Mouse (Mus musculus) liver, embryonic 15.5 days (tissue): ENCODE results near the gene Zfp786. TPM values are rescaled to one million over a fixed set of nuclear protein-coding genes. Genes with fewer than 3 reads are reported as not detected.

Experiments used
- ATAC-seq: fragments of 200-750 bp; cut with Nextera tagmentation; 2 replicates; pipeline ENCODE4 v1.8.0; 2017; ENCODE audit warnings: moderate number of reproducible peaks, mild to moderate bottlenecking, moderate library complexity; ENCODE audit not compliant: insufficient read depth
- H3K27ac ChIP-seq: fragments of 300-500 bp; sonication (generic); replicated peaks from 2 replicates; pipeline ENCODE4 v1.5.1; 2015; ENCODE audit warnings: mild to moderate bottlenecking, inconsistent platforms
- H3K27me3 ChIP-seq: fragments of 300-500 bp; sonication (generic); 2 replicates; pipeline ENCODE4 v1.6.1; 2015; ENCODE audit warnings: mild to moderate bottlenecking, inconsistent platforms
- H3K36me3 ChIP-seq: fragments of 300-500 bp; sonication (generic); replicated peaks from 2 replicates; pipeline ENCODE4 v1.6.1; 2015; ENCODE audit warnings: moderate library complexity, mild to moderate bottlenecking, inconsistent platforms
- H3K4me1 ChIP-seq: fragments of 300-500 bp; sonication (generic); replicated peaks from 2 replicates; pipeline ENCODE4 v1.6.1; 2015; ENCODE audit warnings: inconsistent platforms
- H3K4me2 ChIP-seq: fragments of 300-500 bp; sonication (generic); 2 replicates; pipeline ENCODE4 v1.6.1; 2015; ENCODE audit warnings: moderate library complexity, mild to moderate bottlenecking, inconsistent platforms
- H3K4me3 ChIP-seq: fragments of 300-500 bp; sonication (generic); replicated peaks from 2 replicates; pipeline ENCODE4 v1.5.1; 2015; ENCODE audit warnings: mild to moderate bottlenecking, inconsistent platforms
- H3K9ac ChIP-seq: fragments of 300-500 bp; sonication (generic); 2 replicates; pipeline ENCODE4 v1.6.1; 2015; ENCODE audit warnings: moderate library complexity, mild to moderate bottlenecking, inconsistent platforms
- H3K9me3 ChIP-seq: fragments of 300-500 bp; sonication (generic); replicated peaks from 2 replicates; pipeline ENCODE4 v1.6.1; 2016; ENCODE audit warnings: inconsistent platforms
- WGBS: fragments of 180-500 bp; shearing (Covaris S2); methylation state at CpG from one replicate; pipeline ENCODE4 v1.1.7; 2015; ENCODE audit warnings: mixed read lengths; ENCODE audit not compliant: insufficient replicate concordance; 5-methylcytosine and 5-hydroxymethylcytosine counted together
- polyA plus RNA-seq: library from polyadenylated mRNA; unstranded; fragments of >200 nt; fragmentation: Nextera tagmentation; extraction: Ambion mirVana; gene quantifications from 2 replicates; pipeline ENCODE4 v1.2.1, GENCODE M21; 2015

Gene Zfp786
- polyA plus RNA-seq, 1 experiment from 2014 or later, result 0.39 TPM

DNA sequence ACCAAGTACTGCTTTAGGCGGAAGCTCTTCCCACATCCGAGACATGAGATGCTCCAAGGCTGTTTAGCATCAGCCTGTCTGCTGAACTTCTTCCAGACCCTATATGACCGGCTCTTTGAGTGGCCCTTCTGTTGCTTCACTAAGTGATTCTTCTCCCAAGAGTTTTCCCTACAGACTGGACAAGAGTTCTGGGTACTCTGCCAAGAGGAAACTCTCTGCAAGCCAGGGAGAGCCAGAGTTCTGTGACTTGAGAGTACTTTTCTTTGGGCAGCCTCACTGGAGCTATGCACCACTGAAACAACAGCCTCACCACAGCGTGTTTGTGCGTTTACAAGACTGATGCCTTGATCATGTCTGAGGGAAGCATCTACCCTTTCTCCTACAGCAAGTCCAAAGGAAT lies 9.4 kb downstream of the Zfp786 start:
- no peaks in the 10 kb centered on the region for H3K9me3 ChIP-seq
- no peaks in the 10 kb centered on the region for H3K36me3 ChIP-seq
- 79% methylated on average over 5 of the region's 5 CpGs for WGBS
- no peak overlapping the region for H3K4me2 ChIP-seq
- H3K4me1 ChIP-seq, result no peaks in the 10 kb centered on the region
- no peak overlapping the region for H3K4me3 ChIP-seq
- ATAC-seq, result no peak
- H3K27me3 ChIP-seq, result no peaks in the 10 kb centered on the region
- no peak overlapping the region for H3K9ac ChIP-seq
- no peak overlapping the region for H3K27ac ChIP-seq

DNA sequence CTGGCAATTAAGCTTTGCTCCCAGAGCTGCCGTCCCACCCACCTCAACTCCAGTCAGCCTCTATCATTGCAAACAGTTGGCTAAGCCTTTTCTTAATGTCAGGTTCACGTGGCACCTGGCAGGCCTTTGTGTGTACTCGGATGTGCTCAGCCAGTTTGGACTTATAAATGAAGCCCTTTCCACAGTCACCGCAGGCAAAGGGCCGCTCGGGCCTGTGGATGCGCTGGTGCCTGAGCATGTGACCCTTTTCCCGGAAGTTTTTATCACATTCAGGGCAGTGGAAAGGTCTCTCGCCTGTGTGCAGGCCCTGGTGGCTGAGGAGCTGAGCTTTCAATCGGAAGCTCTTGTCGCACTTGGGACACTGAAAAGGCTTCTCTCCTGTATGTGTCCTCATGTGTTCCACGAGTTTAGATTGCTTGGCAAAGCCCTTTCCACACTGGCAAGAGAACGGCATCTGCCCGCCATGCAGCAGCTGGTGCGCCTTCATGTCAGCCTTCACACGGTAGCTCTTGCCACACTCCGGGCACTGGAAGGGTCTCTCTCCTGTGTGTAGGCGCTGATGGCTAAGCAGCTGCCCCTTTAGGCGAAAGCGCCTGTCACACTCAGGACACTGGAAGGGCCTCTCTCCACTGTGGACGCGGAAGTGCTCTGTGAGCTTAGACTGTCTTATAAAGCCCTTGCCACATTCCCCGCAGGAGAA lies 10.9 kb downstream of the Zfp786 start:
- Histone ChIP-seq H3K9me3 (no peaks in the 10 kb centered on the region), H3K27ac (no peak overlapping the region), H3K4me1 (no peaks in the 10 kb centered on the region), H3K4me3 (no peak overlapping the region), H3K27me3 (no peaks in the 10 kb centered on the region), H3K9ac (no peak overlapping the region), H3K36me3 (no peaks in the 10 kb centered on the region), H3K4me2 (no peak overlapping the region)
- 85% methylated on average over 23 of the region's 23 CpGs for WGBS
- ATAC-seq, result no peak

DNA sequence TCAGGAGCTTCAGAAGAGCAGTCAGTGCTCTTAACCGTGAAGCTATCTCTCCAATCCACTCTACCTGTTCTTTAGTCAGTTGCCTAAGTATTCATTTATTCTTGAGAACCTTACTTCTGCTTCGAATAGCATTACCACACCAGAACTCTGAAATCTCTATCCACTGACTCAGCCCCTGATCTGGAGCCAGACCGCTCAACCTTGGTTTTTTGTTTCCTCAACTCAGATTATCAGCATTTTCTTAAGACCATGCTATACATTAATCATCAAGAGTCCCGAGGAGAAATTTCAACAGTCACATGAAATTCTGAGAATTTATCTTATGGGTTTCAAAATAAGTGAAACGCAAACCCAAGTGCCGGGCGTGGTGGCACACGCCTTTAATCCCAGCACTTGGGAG lies 11.9 kb downstream of the Zfp786 start:
- H3K36me3 ChIP-seq, result no peaks in the 10 kb centered on the region
- 62% methylated on average over 8 of the region's 8 CpGs for WGBS
- no peaks in the 10 kb centered on the region for H3K27me3 ChIP-seq
- H3K9me3 ChIP-seq, result no peaks in the 10 kb centered on the region
- H3K4me3 ChIP-seq, result no peak overlapping the region
- H3K9ac ChIP-seq, result no peak overlapping the region
- no peak for ATAC-seq
- no peak overlapping the region for H3K27ac ChIP-seq
- no peak overlapping the region for H3K4me2 ChIP-seq
- H3K4me1 ChIP-seq, result peaks cover 7% of the 10 kb centered on the region; the same call in 1 of the 2 replicates

DNA sequence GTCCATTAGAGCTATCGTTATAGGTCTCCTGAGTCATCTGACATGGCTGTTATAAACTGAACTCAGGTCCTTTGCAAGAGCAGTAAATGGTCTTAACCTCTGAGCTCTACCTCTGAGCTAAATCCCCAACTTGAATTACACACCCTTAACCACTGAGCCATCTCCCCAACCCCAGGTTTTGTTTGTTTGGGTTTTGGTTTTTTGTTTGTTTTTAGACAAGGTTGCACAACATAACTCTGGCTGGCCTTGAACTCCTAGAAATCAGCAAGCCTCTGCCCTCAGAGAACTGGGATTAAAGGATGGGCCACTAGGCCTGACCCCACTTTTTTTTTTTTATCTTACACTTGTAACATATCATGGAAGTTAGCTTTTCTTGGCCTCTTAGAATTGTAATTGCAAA lies 14.5 kb downstream of the Zfp786 start:
- H3K36me3 ChIP-seq, result no peaks in the 10 kb centered on the region
- H3K4me3 ChIP-seq, result no peak overlapping the region
- no peak overlapping the region for H3K4me2 ChIP-seq
- no peak for ATAC-seq
- H3K9ac ChIP-seq, result no peak overlapping the region
- no peaks in the 10 kb centered on the region for H3K27me3 ChIP-seq
- 66% methylated on average over 1 of the region's 1 CpGs for WGBS
- H3K4me1 ChIP-seq, result peaks cover 26% of the 10 kb centered on the region
- H3K27ac ChIP-seq, result no peak overlapping the region
- no peaks in the 10 kb centered on the region for H3K9me3 ChIP-seq

DNA sequence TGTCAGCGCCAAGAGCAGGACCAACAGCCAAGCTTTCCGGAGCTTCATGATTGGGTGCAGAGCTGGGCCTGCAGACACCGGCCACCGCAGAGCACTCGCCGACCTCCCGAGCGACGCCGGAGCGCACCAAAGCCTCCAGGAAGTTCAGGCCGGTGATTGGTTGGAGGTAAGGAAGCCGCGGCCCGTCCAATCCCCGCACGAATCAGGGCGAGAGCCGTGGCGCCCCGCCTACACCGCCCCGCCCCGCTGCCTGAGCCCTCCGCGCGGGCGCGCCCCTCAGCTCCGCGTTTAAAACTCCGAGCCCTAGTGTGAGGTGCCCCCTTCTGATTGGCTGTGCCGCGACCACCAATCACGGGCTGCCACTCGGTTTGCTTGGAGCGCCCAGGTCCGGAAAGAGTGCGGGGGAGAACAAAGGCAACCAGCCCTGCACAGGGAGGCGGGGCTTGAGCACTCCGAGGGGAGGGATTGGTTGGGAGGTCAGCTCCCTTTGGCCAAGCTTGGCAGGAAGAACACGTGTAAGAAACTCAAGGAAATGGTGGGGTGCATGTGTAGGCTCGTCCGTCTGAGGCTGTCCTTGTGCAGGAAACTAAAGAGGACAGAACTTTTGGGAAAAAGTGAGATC lies 17.3 kb downstream of the Zfp786 start, which contains the start of gene Pdia4:
TSS of gene Pdia4 (minus strand) at position 174 of the 622 bp plus-strand sequence.
- H3K4me1 ChIP-seq, result peaks cover 42% of the 10 kb centered on the region
- H3K4me2 ChIP-seq, result peak within 1 kb of the TSS; percentile 92
- no peaks in the 10 kb centered on the region for H3K9me3 ChIP-seq
- no peaks in the 10 kb centered on the region for H3K27me3 ChIP-seq
- peak within 1 kb of the TSS; percentile 70 for H3K9ac ChIP-seq
- ATAC-seq, result peak; percentile 96
- no peaks in the 10 kb centered on the region for H3K36me3 ChIP-seq
- peak within 1 kb of the TSS; percentile 89 for H3K27ac ChIP-seq
- WGBS, result under 1% methylated on average over 44 of the region's 44 CpGs
- peak within 1 kb of the TSS; percentile 76 for H3K4me3 ChIP-seq

DNA sequence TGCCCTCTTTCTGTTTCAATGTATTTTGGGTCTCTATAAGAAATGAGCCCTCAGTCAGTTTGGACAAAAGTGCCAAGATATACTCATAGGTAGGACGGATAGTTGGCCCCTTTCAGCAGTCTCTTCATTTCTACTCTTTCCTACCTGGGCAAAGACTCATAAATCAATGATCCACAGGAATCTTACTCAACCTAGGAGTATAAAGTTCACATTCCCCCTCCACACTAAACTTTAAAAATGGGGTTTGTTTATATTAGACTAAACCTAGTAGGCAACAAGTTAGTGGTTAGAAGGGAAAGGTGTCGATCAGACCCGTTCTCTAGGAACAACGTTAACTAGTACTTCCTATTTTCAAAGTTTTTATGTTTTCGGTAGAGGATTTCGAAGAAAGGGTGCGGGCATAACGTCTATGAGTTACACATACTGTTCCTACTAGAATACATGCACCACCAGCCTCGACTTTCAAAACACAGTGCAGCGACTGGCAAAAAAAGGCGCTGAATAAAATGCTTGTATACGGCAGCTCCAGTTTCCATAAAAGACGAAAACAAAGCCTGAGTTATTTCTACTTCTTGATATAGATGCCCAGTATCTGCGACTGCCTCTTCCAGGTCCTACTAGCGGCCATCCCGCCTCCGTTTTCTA lies 18.3 kb downstream of the Zfp786 start:
- ATAC-seq, result no peak
- Histone ChIP-seq H3K4me2 (peak overlapping the region; percentile 92), H3K27ac (peak overlapping the region; percentile 89), H3K9ac (peak overlapping the region; percentile 70), H3K4me3 (peak overlapping the region; percentile 76), H3K36me3 (0 out of 2 replicates have a peak, but pooled peaks cover 4% of the 10 kb centered on the region), H3K9me3 (no peaks in the 10 kb centered on the region), H3K27me3 (no peaks in the 10 kb centered on the region), H3K4me1 (peaks cover 45% of the 10 kb centered on the region)
- WGBS, result under 1% methylated on average over 17 of the region's 17 CpGs

DNA sequence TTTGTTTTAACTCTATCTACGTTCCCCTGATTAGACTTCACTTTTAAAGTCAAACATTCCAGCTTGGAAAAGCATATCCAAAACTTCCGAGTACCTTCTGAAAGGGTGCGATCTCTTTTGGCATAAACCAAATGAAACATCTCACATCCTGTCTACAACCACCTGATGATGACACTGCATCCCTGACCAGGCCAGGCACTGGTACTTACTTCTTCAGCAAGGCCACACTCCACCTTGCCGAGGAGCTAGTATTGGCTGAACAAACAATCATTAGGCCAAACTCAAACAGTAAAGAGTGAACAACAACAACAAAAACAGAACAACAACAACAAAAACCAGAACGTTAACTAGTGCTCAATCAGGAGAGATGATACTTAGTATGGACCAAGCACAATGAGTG lies 19.3 kb downstream of the Zfp786 start:
- Histone ChIP-seq H3K4me2 (peak overlapping the region; percentile 92), H3K27me3 (no peaks in the 10 kb centered on the region), H3K9ac (peak overlapping the region; percentile 70; the same call in 1 of the 2 replicates), H3K4me3 (peak overlapping the region; percentile 76), H3K27ac (no peak overlapping the region; the same call in 1 of the 2 replicates), H3K36me3 (peaks cover 10% of the 10 kb centered on the region), H3K9me3 (no peaks in the 10 kb centered on the region), H3K4me1 (peaks cover 45% of the 10 kb centered on the region)
- WGBS, result 60% methylated on average over 5 of the region's 5 CpGs
- ATAC-seq, result no peak

DNA sequence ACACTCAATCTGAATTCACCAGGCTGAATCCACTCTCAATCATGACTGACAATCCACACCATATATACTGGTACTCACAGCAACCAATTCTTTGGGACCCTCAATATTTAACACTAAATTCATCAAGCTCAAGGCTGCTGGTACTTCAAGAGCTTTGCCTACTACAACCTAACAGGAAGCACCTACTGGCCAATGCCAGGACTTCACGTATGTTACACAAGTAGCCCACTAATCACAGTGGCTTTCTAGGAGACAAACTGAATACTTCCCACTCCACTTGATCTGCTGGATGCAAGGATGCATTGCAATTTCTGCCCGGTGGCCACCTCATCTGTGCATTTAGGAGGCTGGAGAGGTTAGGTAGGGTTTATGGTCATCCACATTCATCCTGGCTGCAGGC lies 20.5 kb downstream of the Zfp786 start:
- Histone ChIP-seq H3K4me1 (peaks cover 45% of the 10 kb centered on the region), H3K9me3 (no peaks in the 10 kb centered on the region), H3K4me2 (peak overlapping the region; percentile 8; the same call in 1 of the 2 replicates), H3K27ac (no peak overlapping the region), H3K36me3 (peaks cover 21% of the 10 kb centered on the region), H3K27me3 (no peaks in the 10 kb centered on the region), H3K4me3 (no peak overlapping the region), H3K9ac (no peak overlapping the region)
- WGBS, result 58% methylated on average over 2 of the region's 2 CpGs
- ATAC-seq, result no peak

DNA sequence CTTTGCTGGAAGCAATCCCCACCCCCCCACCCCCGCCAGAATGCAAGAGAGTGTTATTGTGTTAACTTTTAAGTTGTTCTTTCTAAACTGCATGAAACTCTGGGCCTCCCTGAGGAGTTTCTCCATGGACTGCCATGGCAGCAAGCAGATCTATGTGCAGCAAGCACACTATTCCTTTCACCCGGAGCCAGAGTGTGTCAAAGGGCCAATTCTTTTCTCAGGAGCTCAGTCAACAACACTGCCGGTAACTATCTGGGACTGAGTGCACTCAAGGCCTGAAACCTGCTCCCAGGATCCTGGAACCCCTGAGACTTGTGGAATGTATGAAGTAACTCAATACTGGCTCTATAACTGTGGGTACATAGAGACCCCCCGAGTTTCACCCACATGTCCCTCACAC lies 21.6 kb downstream of the Zfp786 start:
- peaks cover 32% of the 10 kb centered on the region for H3K36me3 ChIP-seq
- H3K9me3 ChIP-seq, result no peaks in the 10 kb centered on the region
- H3K4me1 ChIP-seq, result peaks cover 40% of the 10 kb centered on the region
- WGBS, result 69% methylated on average over 4 of the region's 4 CpGs
- no peak for ATAC-seq
- H3K27ac ChIP-seq, result no peak overlapping the region
- H3K9ac ChIP-seq, result no peak overlapping the region; the same call in 1 of the 2 replicates
- no peak overlapping the region for H3K4me2 ChIP-seq
- H3K27me3 ChIP-seq, result no peaks in the 10 kb centered on the region
- no peak overlapping the region for H3K4me3 ChIP-seq

DNA sequence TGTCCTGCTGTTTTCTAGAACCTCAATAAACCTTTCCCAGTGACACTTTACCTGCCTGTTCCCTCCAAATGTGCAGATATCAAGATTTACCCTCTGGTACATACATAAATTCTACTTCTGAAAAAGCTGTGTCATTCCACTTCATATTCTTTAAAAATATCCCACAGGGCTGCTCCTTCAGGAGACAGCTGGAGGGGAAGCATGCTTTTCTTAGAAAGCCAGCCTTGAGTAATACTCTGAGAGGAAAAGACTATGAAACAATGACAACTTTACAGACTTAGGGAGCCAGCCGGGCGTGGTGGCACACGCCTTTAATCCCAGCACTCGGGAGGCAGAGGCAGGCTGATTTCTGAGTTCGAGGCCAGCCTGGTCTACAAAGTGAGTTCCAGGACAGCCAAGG lies 22.1 kb downstream of the Zfp786 start:
- Histone ChIP-seq H3K27me3 (no peaks in the 10 kb centered on the region), H3K36me3 (peaks cover 37% of the 10 kb centered on the region), H3K27ac (no peak overlapping the region), H3K4me1 (peaks cover 36% of the 10 kb centered on the region), H3K9ac (no peak overlapping the region), H3K4me3 (no peak overlapping the region), H3K4me2 (no peak overlapping the region), H3K9me3 (no peaks in the 10 kb centered on the region)
- 68% methylated on average over 5 of the region's 5 CpGs for WGBS
- no peak for ATAC-seq

DNA sequence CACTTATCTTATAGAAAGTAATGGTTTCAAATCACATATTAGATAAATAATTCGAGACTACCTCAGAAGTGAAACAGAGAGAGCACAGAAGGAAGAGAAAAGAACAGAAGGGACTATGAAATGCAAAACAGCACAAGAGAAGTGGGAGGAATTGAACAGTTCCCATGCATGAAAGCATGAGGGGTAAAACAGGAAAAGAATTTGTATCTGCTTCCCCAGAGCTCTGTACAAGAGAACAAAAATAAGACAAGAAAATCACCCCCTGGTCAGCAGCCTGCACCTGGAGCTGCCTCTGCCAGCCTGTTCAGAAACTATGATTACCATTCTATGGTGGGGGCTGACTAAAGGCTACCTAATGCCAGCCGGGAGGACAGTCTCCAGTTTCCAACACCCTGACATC lies 23.2 kb downstream of the Zfp786 start:
- peaks cover 31% of the 10 kb centered on the region for H3K4me1 ChIP-seq
- H3K4me3 ChIP-seq, result no peak overlapping the region
- no peak overlapping the region for H3K27ac ChIP-seq
- no peak overlapping the region for H3K9ac ChIP-seq
- H3K36me3 ChIP-seq, result peaks cover 49% of the 10 kb centered on the region
- no peaks in the 10 kb centered on the region for H3K27me3 ChIP-seq
- WGBS, result 69% methylated on average over 2 of the region's 2 CpGs
- no peaks in the 10 kb centered on the region for H3K9me3 ChIP-seq
- no peak overlapping the region for H3K4me2 ChIP-seq
- no peak for ATAC-seq
